Mouse (Mus musculus): ENCODE measurements at regions not wholly inside any gene's neighbourhood (a gene's known extent, or its start where the extent isn't known, plus 50 kb on each side); places are given as distances from the start of the nearest gene placed in this dataset.

DNA sequence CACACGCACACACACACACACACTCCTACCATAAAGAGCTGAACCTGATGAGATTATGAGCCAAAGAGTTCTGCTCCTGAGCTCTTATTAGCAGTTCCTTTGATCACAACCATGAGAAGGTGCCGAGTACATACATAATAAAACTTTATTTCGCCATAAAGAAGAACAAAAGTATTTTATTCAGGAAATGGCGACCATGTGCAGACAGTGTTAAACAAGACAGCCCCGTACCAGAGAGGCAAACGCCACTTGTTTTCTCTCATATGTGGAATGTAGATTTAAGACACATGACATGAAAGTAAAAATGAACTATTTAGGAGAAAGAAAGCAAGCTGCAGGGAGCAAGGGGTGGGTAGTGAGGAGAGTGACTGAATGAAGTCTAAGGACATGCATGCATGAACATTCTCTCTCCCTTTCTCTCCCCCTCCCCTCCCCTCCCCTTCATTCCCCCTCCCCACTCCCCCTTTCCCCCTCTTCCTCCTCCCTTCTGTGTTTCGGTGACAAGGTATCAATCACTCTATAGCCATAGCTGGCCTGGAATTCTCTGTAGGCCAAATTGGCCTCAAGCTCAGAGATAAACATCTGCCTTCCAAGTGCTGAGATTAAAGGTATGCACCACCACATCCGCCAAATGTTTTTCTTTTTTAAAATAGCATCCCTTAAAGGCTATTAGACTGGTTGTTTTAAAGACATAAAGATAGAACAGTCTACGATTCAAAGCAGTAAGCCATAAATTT lies 266.0 kb upstream of the Map3k7 start:
- H3K9ac ChIP-seq, result no peak overlapping the region

DNA sequence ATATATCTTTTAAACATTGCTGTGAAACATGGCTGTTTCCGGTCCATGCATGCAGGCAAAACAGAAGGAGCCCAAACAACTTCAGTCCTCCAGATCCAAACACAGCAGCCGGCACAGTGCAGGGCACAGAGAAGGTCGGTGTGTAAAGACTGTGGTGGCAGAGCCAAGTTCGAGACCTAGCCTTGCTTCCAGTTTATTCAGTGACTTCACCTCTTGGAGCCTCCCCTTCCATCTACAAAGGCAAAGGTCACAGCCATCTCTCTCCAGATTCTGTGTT lies 265.5 kb upstream of the Map3k7 start:
- Histone ChIP-seq H3K9ac (no peak overlapping the region), H3K4me3 (replicated peaks) (no peak overlapping the region), H3K4me1 (peaks cover 9% of the 10 kb centered on the region), H3K4me2 (no peak overlapping the region), H3K9me3 (replicated peaks) (no peaks in the 10 kb centered on the region), H3K27me3 (no peaks in the 10 kb centered on the region), H3K27ac (peak overlapping the region; percentile 86), H3K36me3 (no peaks in the 10 kb centered on the region)
- 44% methylated on average over 4 of the region's 4 CpGs for WGBS
- ATAC-seq (replicated peaks; ENCODE audit: low FRiP score), result peak; percentile 69

More for the DNA sequence above, 266.0 kb upstream of the Map3k7 start:
- H3K27ac ChIP-seq, result peak overlapping the region; percentile 86
- ATAC-seq (replicated peaks; ENCODE audit: low FRiP score), result peak; percentile 88
- no peaks in the 10 kb centered on the region for H3K9me3 ChIP-seq (replicated peaks)
- no peaks in the 10 kb centered on the region for H3K27me3 ChIP-seq
- H3K4me2 ChIP-seq, result no peak overlapping the region
- peaks cover 9% of the 10 kb centered on the region for H3K4me1 ChIP-seq
- H3K4me3 ChIP-seq (replicated peaks), result no peak overlapping the region
- H3K36me3 ChIP-seq, result no peaks in the 10 kb centered on the region
- WGBS, result 21% methylated on average over 9 of the region's 9 CpGs

DNA sequence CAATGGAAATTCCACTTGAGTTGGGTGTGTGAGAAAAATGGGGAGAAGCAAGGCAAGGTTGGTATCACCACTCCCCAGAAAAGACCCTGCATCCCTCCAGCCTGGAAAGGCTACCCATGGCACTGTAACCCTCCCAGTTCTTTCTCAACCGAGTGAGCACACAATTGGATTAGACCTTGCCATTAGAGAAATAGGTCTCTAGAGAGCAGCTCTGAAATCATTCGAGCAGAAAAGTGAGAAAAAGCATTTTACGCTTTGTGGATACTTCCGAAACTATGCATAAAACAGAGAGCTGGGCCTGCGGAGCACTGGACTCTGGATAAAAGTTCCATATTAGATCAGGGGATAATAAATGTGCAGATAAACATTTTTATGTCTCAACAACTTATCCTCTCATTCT lies 264.6 kb upstream of the Map3k7 start:
- ATAC-seq (replicated peaks; ENCODE audit: low FRiP score), result no peak
- 69% methylated on average over 5 of the region's 5 CpGs for WGBS
- Histone ChIP-seq H3K9ac (no peak overlapping the region), H3K36me3 (no peaks in the 10 kb centered on the region), H3K27ac (peak overlapping the region; percentile 86; the same call in 1 of the 2 replicates), H3K9me3 (replicated peaks) (no peaks in the 10 kb centered on the region), H3K4me2 (no peak overlapping the region), H3K4me1 (peaks cover 9% of the 10 kb centered on the region), H3K27me3 (no peaks in the 10 kb centered on the region), H3K4me3 (replicated peaks) (no peak overlapping the region)

DNA sequence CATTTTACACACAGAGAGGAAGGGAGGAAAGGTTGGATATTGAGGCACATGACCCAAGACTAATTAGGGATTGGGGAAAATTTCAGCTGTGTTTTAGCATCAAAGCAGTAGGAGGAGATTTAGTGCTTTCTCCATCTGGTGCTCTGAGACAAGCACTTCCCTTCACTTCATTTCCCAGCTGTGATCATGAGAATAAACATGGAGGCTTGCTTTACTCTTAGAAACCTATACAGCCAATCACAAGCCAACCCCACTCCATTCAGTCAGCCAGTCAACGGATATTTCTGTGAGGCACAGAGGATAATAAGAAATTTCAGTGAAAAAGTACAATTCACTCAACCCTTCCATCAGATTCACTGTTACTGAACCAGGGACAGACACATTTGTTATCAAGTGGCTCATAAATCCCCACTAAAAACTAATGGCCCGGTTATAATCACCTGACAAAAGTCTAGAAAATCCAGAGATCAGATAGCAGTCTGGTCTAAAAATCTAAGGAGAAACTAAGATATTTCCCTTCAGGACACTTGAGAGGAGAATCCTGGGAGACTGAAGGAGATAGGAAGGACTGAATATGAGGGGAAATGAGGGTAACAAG lies 249.7 kb upstream of the Map3k7 start:
- Histone ChIP-seq H3K27ac (0 out of 2 replicates have a peak overlapping the region, but pooled peaks have one; percentile 20), H3K4me3 (replicated peaks) (no peak overlapping the region), H3K36me3 (no peaks in the 10 kb centered on the region), H3K9me3 (replicated peaks) (no peaks in the 10 kb centered on the region), H3K4me1 (no peaks in the 10 kb centered on the region), H3K27me3 (no peaks in the 10 kb centered on the region), H3K4me2 (no peak overlapping the region), H3K9ac (no peak overlapping the region)
- 33% methylated on average over 2 of the region's 2 CpGs for WGBS
- peak; percentile 80 for ATAC-seq (replicated peaks; ENCODE audit: low FRiP score)

DNA sequence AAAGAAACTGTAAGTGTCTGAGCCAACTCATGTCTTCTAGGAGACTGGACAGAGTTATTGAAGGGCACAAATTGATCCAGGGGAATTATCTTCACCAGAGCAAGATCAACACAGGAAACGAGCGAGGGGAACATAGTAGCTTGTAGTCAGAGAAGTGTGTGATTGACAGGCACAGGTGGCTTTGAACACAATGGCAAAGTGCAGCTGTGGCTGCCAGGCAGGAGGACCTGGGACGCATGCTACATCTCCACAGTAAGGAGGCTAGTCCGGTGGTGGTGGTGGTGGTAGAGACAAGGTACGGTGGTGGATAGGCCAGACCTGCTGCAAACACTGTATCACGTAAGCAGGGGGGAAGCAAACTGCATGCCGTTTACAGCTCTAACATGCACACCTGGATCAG lies 240.4 kb upstream of the Map3k7 start:
- H3K4me2 ChIP-seq, result no peak overlapping the region
- no peak overlapping the region for H3K9ac ChIP-seq
- no peaks in the 10 kb centered on the region for H3K27me3 ChIP-seq
- no peaks in the 10 kb centered on the region for H3K4me1 ChIP-seq
- no peaks in the 10 kb centered on the region for H3K36me3 ChIP-seq
- no peaks in the 10 kb centered on the region for H3K9me3 ChIP-seq (replicated peaks)
- no peak for ATAC-seq (replicated peaks; ENCODE audit: low FRiP score)
- WGBS, result 79% methylated on average over 7 of the region's 7 CpGs
- H3K27ac ChIP-seq, result no peak overlapping the region
- H3K4me3 ChIP-seq (replicated peaks), result no peak overlapping the region

DNA sequence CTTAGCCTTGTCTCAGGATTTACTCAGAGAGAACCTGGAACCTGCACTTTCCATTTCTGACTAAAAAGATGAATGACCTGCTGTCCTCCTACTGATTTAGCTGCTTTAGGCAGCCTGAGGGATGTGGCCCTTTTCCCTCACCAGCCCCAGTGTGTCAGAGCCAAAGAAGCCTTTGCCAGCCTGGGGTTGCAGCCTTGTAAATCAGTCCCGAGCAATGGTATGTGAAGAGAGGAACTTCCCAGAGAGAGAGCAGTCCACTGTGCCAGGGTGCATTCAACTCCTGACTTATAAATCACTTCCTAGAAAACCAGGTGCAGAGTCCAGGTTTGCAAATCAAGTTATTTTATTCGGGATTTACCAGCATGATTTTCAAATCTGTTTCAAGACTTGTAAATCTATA lies 239.5 kb upstream of the Map3k7 start:
- no peak for ATAC-seq (replicated peaks; ENCODE audit: low FRiP score)
- no peak overlapping the region for H3K4me3 ChIP-seq (replicated peaks)
- H3K36me3 ChIP-seq, result no peaks in the 10 kb centered on the region
- H3K4me2 ChIP-seq, result no peak overlapping the region
- H3K27ac ChIP-seq, result no peak overlapping the region
- no peaks in the 10 kb centered on the region for H3K27me3 ChIP-seq
- H3K9me3 ChIP-seq (replicated peaks), result no peaks in the 10 kb centered on the region
- H3K4me1 ChIP-seq, result no peaks in the 10 kb centered on the region
- no peak overlapping the region for H3K9ac ChIP-seq
- WGBS, result 33% methylated on average over 2 of the region's 2 CpGs

DNA sequence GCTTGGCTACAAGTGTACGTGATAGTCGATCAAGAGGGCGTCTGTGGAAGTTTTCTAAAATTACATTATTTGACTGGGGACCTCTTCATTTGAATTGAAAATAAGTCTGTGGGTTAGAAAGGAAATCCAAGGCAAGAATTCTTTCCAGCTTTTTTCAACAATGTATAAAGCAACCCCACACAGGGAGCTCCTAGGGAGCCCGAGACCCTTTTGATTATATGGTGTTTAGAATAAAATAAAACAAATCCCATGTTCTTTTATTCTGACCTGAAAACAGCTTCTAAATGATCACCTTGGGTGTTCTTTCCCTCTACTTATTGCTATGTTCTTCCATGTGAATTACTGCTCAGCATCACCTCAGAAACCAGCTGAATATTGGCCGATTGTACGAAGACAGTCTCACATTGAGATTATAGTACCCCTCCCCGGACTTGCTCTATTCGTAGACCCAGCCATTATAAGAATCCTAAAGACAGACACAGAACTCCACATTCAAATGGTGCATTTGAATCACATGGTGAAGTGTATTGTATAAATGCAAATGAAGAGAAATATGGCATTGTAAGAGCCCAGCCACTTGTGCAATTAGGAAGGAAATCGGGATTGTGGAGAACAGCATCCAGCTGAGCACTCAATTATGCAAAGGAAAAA lies 236.3 kb upstream of the Map3k7 start:
- 91% methylated on average over 9 of the region's 9 CpGs for WGBS
- Histone ChIP-seq H3K9me3 (replicated peaks) (no peaks in the 10 kb centered on the region), H3K27ac (no peak overlapping the region), H3K27me3 (no peaks in the 10 kb centered on the region), H3K4me1 (no peaks in the 10 kb centered on the region), H3K4me3 (replicated peaks) (no peak overlapping the region), H3K4me2 (no peak overlapping the region), H3K9ac (no peak overlapping the region), H3K36me3 (no peaks in the 10 kb centered on the region)
- ATAC-seq (replicated peaks; ENCODE audit: low FRiP score), result no peak

DNA sequence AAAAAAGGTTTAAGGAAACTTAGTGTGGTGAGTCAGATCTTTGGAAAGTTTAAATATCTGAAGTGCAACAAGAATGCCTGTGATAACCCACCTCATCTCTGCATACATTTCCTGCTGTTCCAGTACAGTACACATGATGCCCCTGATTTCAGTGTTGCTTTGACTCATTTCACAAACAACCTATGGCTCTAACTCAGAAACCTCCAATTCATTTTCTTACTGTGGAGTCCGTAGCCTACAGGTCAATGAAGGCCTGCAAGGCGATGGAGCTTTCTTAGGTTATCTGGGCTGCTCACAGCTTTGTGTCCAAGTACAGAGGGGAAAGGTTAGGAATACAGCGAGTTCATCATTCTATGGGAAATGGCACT lies 235.8 kb upstream of the Map3k7 start:
- no peaks in the 10 kb centered on the region for H3K4me1 ChIP-seq
- H3K27me3 ChIP-seq, result no peaks in the 10 kb centered on the region
- no peaks in the 10 kb centered on the region for H3K9me3 ChIP-seq (replicated peaks)
- no peaks in the 10 kb centered on the region for H3K36me3 ChIP-seq
- 89% methylated on average over 3 of the region's 3 CpGs for WGBS
- no peak overlapping the region for H3K27ac ChIP-seq
- H3K4me3 ChIP-seq (replicated peaks), result no peak overlapping the region
- H3K4me2 ChIP-seq, result no peak overlapping the region
- ATAC-seq (replicated peaks; ENCODE audit: low FRiP score), result no peak
- H3K9ac ChIP-seq, result no peak overlapping the region

DNA sequence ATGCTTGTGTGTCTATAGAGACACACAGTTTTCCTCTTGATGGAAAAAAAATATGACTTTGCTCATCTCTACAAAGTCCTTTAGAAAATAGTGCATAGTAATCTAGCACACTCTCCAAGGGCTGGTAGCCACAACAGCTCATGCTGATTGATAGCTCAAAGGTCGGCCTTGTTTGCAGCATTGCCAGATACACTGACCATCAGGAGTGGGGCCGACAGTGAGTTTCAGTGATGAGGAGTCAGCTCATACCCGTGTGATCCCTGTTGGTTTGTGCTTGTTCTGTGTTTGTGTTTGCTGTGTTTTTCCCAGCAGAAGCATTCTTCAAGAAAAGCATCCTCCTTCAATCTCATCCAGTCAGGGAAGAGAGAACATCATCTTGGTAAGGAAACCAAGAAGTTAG lies 220.1 kb upstream of the Map3k7 start:
- 67% methylated on average over 3 of the region's 3 CpGs for WGBS

DNA sequence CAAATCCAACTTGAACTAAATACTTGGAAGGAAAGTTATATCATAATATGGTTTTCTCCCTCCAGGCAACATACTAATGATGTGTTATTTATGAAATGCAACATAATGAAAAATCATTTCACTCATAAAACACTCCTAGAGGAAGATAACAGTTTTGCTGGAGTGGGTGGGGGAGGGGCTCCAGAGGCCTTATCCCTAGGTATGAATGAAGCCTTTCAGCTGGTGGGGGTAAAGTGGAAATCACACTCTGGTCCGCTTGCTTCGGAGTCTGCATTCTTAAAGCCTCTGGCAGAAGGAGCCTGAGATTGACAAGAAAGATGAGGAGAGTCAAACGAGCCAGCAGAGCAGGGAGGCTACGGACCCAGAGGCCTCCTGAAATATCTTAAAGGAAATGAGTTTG lies 219.5 kb upstream of the Map3k7 start:
- Histone ChIP-seq H3K4me3 (replicated peaks) (no peak overlapping the region), H3K4me1 (no peaks in the 10 kb centered on the region), H3K9me3 (replicated peaks) (no peaks in the 10 kb centered on the region), H3K9ac (no peak overlapping the region), H3K27ac (no peak overlapping the region), H3K27me3 (no peaks in the 10 kb centered on the region), H3K4me2 (no peak overlapping the region), H3K36me3 (no peaks in the 10 kb centered on the region)
- 67% methylated on average over 4 of the region's 4 CpGs for WGBS
- ATAC-seq (replicated peaks; ENCODE audit: low FRiP score), result no peak

More for the DNA sequence above, 220.1 kb upstream of the Map3k7 start:
- Histone ChIP-seq H3K4me2 (no peak overlapping the region), H3K9ac (no peak overlapping the region), H3K36me3 (no peaks in the 10 kb centered on the region), H3K4me3 (replicated peaks) (no peak overlapping the region), H3K9me3 (replicated peaks) (no peaks in the 10 kb centered on the region), H3K27me3 (no peaks in the 10 kb centered on the region), H3K4me1 (no peaks in the 10 kb centered on the region), H3K27ac (no peak overlapping the region)
- ATAC-seq (replicated peaks; ENCODE audit: low FRiP score), result no peak

DNA sequence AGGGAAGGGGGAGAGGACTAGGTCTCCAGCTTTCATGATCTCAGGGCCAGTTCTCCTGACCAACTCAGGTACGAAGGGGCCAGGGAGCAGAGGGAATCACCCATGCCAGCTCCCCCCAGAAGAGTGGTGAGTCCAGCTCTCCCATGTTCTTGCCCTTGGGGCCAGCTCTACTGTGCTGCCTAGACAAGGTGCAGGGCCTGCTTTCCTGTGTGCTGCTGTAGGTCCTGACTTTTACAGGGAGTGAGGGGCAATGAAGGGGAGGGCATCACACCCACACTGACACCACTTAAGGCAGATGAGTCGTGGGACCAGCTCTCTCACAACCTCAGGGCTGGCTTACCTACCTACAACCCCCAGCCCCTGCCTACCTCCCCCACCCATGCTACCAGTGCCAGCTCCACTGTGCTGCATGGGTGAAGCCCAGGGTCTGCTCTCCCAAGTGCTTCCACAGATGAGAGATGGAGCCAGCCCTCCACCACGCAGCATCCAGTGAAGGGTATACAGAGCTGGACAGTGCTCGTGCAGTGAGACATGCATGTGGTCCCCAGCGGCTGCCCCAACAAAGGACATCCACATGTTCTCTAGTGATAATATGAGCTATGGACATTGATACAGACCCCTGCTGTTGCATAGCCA lies 210.1 kb upstream of the Map3k7 start:
- no peak overlapping the region for H3K4me2 ChIP-seq
- no peaks in the 10 kb centered on the region for H3K27me3 ChIP-seq
- H3K27ac ChIP-seq, result no peak overlapping the region
- no peaks in the 10 kb centered on the region for H3K36me3 ChIP-seq
- WGBS, result 87% methylated on average over 5 of the region's 5 CpGs
- H3K9ac ChIP-seq, result no peak overlapping the region
- no peak overlapping the region for H3K4me3 ChIP-seq (replicated peaks)
- no peaks in the 10 kb centered on the region for H3K9me3 ChIP-seq (replicated peaks)
- no peak for ATAC-seq (replicated peaks; ENCODE audit: low FRiP score)
- peaks cover 9% of the 10 kb centered on the region for H3K4me1 ChIP-seq

DNA sequence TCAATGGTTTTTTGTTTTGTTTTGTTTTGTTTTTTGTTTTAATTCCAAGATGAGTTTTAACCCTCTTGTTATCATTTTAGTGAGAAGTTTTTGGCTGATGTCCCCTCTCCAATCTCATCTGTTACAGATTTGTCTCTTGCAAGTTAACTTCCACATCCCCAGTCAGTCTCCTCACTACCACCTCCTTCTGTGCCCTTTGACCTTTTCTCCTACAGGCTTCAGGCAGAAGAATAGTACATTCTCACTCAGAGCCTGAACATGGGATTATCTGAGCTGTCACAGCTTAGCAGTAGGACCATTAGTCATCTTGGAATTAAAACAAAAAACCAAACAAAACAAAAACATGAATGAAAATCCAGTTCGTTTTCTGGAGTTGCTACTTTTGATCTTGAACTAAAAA lies 206.8 kb upstream of the Map3k7 start:
- H3K9ac ChIP-seq, result no peak overlapping the region
- H3K36me3 ChIP-seq, result no peaks in the 10 kb centered on the region
- 58% methylated on average over 1 of the region's 1 CpGs for WGBS
- ATAC-seq (replicated peaks; ENCODE audit: low FRiP score), result no peak
- H3K4me3 ChIP-seq (replicated peaks), result no peak overlapping the region
- H3K27ac ChIP-seq, result no peak overlapping the region
- H3K27me3 ChIP-seq, result no peaks in the 10 kb centered on the region
- no peaks in the 10 kb centered on the region for H3K9me3 ChIP-seq (replicated peaks)
- peaks cover 15% of the 10 kb centered on the region for H3K4me1 ChIP-seq
- H3K4me2 ChIP-seq, result no peak overlapping the region

Data from kidney, embryonic 15.5 days (tissue).